Mouse (Mus musculus) megakaryocyte, embryonic 14.5 days (primary cell): ENCODE measurements around the gene Msh3. TPM values are rescaled to one million over a fixed set of nuclear protein-coding genes. Genes with fewer than 3 reads are reported as not detected.
"Not testable (repeated sequence)": the region's sequence is repeated elsewhere in the genome, so short reads cannot be mapped to it uniquely, and the experiment has no call there.

Experiments
- H3K27me3 ChIP-seq: replicated peaks from 2 replicates; pipeline ENCODE3; 2012; ENCODE audit warnings: inconsistent platforms
- H3K36me3 ChIP-seq: replicated peaks from 2 replicates; pipeline ENCODE3; 2012; ENCODE audit warnings: low read length, inconsistent platforms, mixed read lengths
- H3K4me1 ChIP-seq: 2 replicates; pipeline ENCODE4 v1.6.1; 2012; ENCODE audit warnings: inconsistent platforms
- H3K4me3 ChIP-seq: replicated peaks from 2 replicates; pipeline ENCODE3; 2012; ENCODE audit warnings: moderate library complexity, mild to moderate bottlenecking, inconsistent platforms
- H3K9me3 ChIP-seq: 2 replicates; pipeline ENCODE4 v1.6.1; 2012; ENCODE audit warnings: inconsistent platforms
- FLI1 ChIP-seq: IDR thresholded peaks from 2 replicates; pipeline ENCODE4 v1.6.1; 2012; ENCODE audit warnings: low read length, inconsistent platforms, mixed read lengths
- GATA1 ChIP-seq: IDR thresholded peaks from 3 replicates; pipeline ENCODE4 v1.6.1; 2012; ENCODE audit warnings: mixed read lengths, low read length, inconsistent platforms, borderline replicate concordance
- polyA plus RNA-seq: library from polyadenylated mRNA; stranded (reverse); fragments of >175 nt; gene quantifications from 2 replicates; pipeline ENCODE4 v1.2.3, GENCODE M21; 2012; ENCODE audit warnings: low replicate concordance; ENCODE audit not compliant: insufficient read depth

Msh3 gene
- 1.2 TPM in 1 of 2 replicates, not detected in the other for polyA plus RNA-seq

GRCm38 (mm10) chr13:92354456-92355271 lies at the start of gene Msh3, which contains the start of gene Dhfr:
Gene Msh3, minus strand, starts transcription at chr13:92355003.
Gene Dhfr, plus strand, starts transcription at chr13:92354726.
- Histone ChIP-seq H3K36me3 (peaks cover 37% of the 10 kb centered on the region), H3K9me3 (no peaks in the 10 kb centered on the region), H3K4me3 (peak within 1 kb of the TSS; percentile 98), H3K4me1 (peaks cover 35% of the 10 kb centered on the region), H3K27me3 (no peaks in the 10 kb centered on the region)
- TF ChIP-seq GATA1 (no peak), FLI1 (no peak)

DNA sequence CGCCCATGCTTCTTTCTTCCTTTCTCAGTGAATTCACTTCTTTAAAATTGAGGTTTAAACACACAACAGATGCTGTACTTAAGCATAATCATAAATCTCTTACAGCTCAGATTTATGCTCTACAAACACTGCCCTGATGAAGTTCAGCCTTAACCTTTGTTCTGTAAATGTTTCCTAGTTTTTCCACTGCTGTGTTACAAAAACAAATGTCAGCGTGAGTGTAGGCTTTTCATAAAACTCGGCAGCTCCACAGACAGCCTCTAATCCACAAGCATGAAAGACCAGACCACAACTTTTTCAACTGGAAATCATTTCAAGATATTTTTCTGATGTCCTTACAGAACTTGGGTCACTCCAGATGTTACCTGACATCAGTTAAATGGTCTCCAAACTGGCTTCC lies 48.7 kb upstream of the Msh3 start:
- H3K9me3 ChIP-seq, result peaks cover 27% of the 10 kb centered on the region
- H3K27me3 ChIP-seq, result peaks cover 9% of the 10 kb centered on the region
- H3K36me3 ChIP-seq, result no peaks in the 10 kb centered on the region
- no peak overlapping the region for H3K4me3 ChIP-seq
- TF ChIP-seq FLI1 (no peak), GATA1 (no peak)
- H3K4me1 ChIP-seq, result peaks cover under 1% of the 10 kb centered on the region; the same call in 1 of the 2 replicates

DNA sequence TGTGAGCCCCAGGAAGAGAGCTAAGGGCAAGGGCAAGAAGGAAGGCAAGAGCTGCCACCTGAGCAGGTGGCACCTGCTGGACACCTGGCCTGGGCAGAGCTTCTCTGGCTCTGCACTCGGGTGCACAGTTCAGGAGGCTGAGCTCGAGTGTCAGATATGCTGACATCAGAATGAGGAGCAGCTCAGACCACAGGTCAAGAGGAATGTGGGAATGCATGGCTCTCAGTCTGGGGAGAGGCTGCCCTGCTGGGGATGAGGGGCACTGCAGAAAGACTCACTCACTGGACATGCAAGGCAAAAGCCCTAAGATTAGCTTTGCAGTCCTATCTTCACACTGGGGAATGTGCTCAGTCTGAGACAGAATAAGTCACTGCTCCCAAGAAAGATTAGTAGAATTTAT lies 47.3 kb upstream of the Msh3 start:
- Histone ChIP-seq H3K27me3 (peaks cover 9% of the 10 kb centered on the region), H3K4me3 (no peak overlapping the region), H3K9me3 (peaks cover 34% of the 10 kb centered on the region), H3K4me1 (no peaks in the 10 kb centered on the region), H3K36me3 (no peaks in the 10 kb centered on the region)
- TF ChIP-seq FLI1 (no peak), GATA1 (no peak)

- Histone ChIP-seq H3K9me3 (peaks cover 23% of the 10 kb centered on the region), H3K36me3 (no peaks in the 10 kb centered on the region), H3K4me1 (no peaks in the 10 kb centered on the region), H3K27me3 (peaks cover 8% of the 10 kb centered on the region), H3K4me3 (no peak overlapping the region)
- TF ChIP-seq GATA1 (no peak), FLI1 (no peak)
Measured at GRCm38 (mm10) chr13:92398491-92399384, 43.9 kb upstream of the Msh3 start.

- TF ChIP-seq GATA1 (no peak), FLI1 (no peak)
- Histone ChIP-seq H3K36me3 (no peaks in the 10 kb centered on the region), H3K4me3 (no peak overlapping the region), H3K27me3 (peaks cover 2% of the 10 kb centered on the region), H3K4me1 (no peaks in the 10 kb centered on the region; the same call in 1 of the 2 replicates), H3K9me3 (peaks cover 9% of the 10 kb centered on the region)
Measured at GRCm38 (mm10) chr13:92393047-92393661, 38.4 kb upstream of the Msh3 start.

- peaks cover 21% of the 10 kb centered on the region for H3K36me3 ChIP-seq
- no peaks in the 10 kb centered on the region for H3K27me3 ChIP-seq
- TF ChIP-seq GATA1, result no peak
- TF ChIP-seq FLI1, result no peak
- H3K4me1 ChIP-seq, result peaks cover 5% of the 10 kb centered on the region; the same call in 1 of the 2 replicates
- H3K9me3 ChIP-seq, result no peaks in the 10 kb centered on the region
- no peak overlapping the region for H3K4me3 ChIP-seq
Measured at GRCm38 (mm10) chr13:92387367-92387766, 32.6 kb upstream of the Msh3 start.

- not testable (repeated sequence) for H3K4me3 ChIP-seq, H3K4me1 ChIP-seq, H3K27me3 ChIP-seq, H3K9me3 ChIP-seq
- peaks cover 41% of the 10 kb centered on the region for H3K36me3 ChIP-seq
Measured at GRCm38 (mm10) chr13:92371466-92371865, 16.7 kb upstream of the Msh3 start.

DNA sequence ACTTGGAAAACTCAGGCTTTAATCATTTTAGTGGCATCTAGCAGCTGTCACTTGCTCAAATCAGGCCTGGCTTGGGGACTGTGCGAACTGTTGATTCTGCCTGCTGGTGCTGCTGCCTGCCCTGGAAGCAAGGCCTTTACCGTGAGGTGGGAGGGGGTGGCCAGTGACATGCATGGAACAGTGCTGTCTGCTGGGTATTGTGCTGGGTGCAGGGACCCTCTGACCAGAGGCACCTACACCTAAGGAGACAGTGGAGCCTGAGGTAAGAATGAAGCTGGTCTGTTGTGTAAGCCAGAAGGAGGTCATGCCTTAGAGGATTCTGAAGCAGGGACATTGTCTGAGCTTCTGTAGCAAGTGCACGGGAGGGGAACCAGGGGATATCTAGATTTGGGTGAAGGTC lies 16.0 kb upstream of the Msh3 start:
- H3K9me3 ChIP-seq, result peaks cover 5% of the 10 kb centered on the region; the same call in 1 of the 2 replicates
- H3K27me3 ChIP-seq, result no peaks in the 10 kb centered on the region
- no peak for TF ChIP-seq GATA1
- no peak for TF ChIP-seq FLI1
- peaks cover 45% of the 10 kb centered on the region for H3K36me3 ChIP-seq
- peaks cover 7% of the 10 kb centered on the region for H3K4me1 ChIP-seq
- H3K4me3 ChIP-seq, result peak overlapping the region; percentile 21

DNA sequence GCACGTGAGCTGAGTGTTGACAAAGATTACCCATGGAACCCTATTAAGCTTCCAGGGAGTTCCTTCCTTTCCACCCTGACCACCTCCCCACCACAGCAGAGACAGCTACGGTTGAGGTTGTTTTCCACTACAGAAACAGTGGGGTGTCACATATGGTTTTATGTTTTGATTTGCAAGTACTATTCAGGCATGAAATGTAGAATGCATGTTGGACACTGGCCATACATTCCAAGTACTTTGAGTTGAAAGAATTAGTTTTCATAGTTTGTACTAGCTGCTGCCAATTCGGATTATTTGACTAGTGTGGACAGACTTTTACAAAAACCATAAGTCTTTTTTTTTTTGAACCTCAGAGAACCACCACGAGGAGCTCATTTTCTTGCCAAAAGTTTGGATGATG lies 10.5 kb upstream of the Msh3 start:
- Histone ChIP-seq H3K4me1 (peaks cover 19% of the 10 kb centered on the region), H3K27me3 (no peaks in the 10 kb centered on the region), H3K36me3 (peaks cover 67% of the 10 kb centered on the region), H3K9me3 (peaks cover 5% of the 10 kb centered on the region; the same call in 1 of the 2 replicates), H3K4me3 (no peak overlapping the region)
- TF ChIP-seq FLI1 (no peak), GATA1 (no peak)
